Mouse (Mus musculus) common myeloid progenitor, adult 5-6 weeks (primary cell): Measurements from ENCODE around the gene Dab2ip. TPM values are rescaled to one million over a fixed set of nuclear protein-coding genes. Genes with fewer than 3 reads are reported as not detected.
A peak's percentile ranks its signal among the peaks of the same experiment; 100 is the strongest.

ENCODE experiments used
- ATAC-seq: replicated peaks from 2 replicates; pipeline ENCODE4 v1.8.0; 2016; ENCODE audit warnings: low read depth, mild to moderate bottlenecking, moderate TSS enrichment, inconsistent platforms; ENCODE audit not compliant: poor library complexity, severe bottlenecking
- total RNA-seq: library from RNA; stranded (forward); fragments of 200-1000, 187-1606 nt; gene quantifications from 2 replicates; pipeline ENCODE4 v1.2.3, GENCODE M21; 2017

The Dab2ip gene
- total RNA-seq, 1 experiment from 2014 or later, result 10.1 TPM

- ATAC-seq, result no peak
These were observed 1.1 kb upstream of the Dab2ip start for GRCm38 (mm10) chr2:35556918-35557486.

- no peak for ATAC-seq
These were observed 922 bp downstream of the Dab2ip start for GRCm38 (mm10) chr2:35558826-35559550.

- no peak for ATAC-seq
These were observed 1.4 kb downstream of the Dab2ip start for GRCm38 (mm10) chr2:35559551-35559835.

- ATAC-seq, result no peak
These were observed 5.7 kb downstream of the Dab2ip start for GRCm38 (mm10) chr2:35563722-35564121.

GRCm38 (mm10) chr2:35565051-35565836 lies 7.2 kb downstream of the Dab2ip start:
- no peak for ATAC-seq

GRCm38 (mm10) chr2:35566957-35567693 lies 9.1 kb downstream of the Dab2ip start:
- peak; percentile 53 for ATAC-seq

- ATAC-seq, result no peak
These were observed 9.7 kb downstream of the Dab2ip start for GRCm38 (mm10) chr2:35567694-35568149.

- no peak for ATAC-seq
These were observed 12.7 kb downstream of the Dab2ip start for GRCm38 (mm10) chr2:35570743-35571142.

- no peak for ATAC-seq
These were observed 16.6 kb downstream of the Dab2ip start for GRCm38 (mm10) chr2:35574643-35575042.

GRCm38 (mm10) chr2:35576675-35577074 lies 18.6 kb downstream of the Dab2ip start:
- ATAC-seq, result no peak

GRCm38 (mm10) chr2:35580111-35580510 lies 22.0 kb downstream of the Dab2ip start:
- no peak for ATAC-seq

- ATAC-seq, result peak; percentile 46; the same call in 1 of the 2 replicates
These were observed 23.7 kb downstream of the Dab2ip start for GRCm38 (mm10) chr2:35581501-35582340.

GRCm38 (mm10) chr2:35582341-35582941 lies 24.4 kb downstream of the Dab2ip start:
- no peak for ATAC-seq

- ATAC-seq, result no peak
These were observed 25.3 kb downstream of the Dab2ip start for GRCm38 (mm10) chr2:35583406-35583805.

- ATAC-seq, result no peak
These were observed 25.9 kb downstream of the Dab2ip start for GRCm38 (mm10) chr2:35584011-35584410.

GRCm38 (mm10) chr2:35588368-35588767 lies 30.3 kb downstream of the Dab2ip start:
- no peak for ATAC-seq

- ATAC-seq, result peak; percentile 54
These were observed 31.3 kb downstream of the Dab2ip start for GRCm38 (mm10) chr2:35589385-35589784.

- ATAC-seq, result no peak
These were observed 31.7 kb downstream of the Dab2ip start for GRCm38 (mm10) chr2:35589800-35590199.
